Mouse (Mus musculus) C2C12 (cell line): ENCODE data around the gene Rrp15. TPM values are rescaled to one million over a fixed set of nuclear protein-coding genes. Genes with fewer than 3 reads are reported as not detected.

Source experiments
- H3K27me3 ChIP-seq: one replicate; pipeline ENCODE4 v1.6.1; 2011; ENCODE audit not compliant: control insufficient read depth, insufficient read depth, insufficient read length
- H3K36me3 ChIP-seq: one replicate; pipeline ENCODE4 v1.6.1; 2011; ENCODE audit not compliant: control insufficient read depth, insufficient read depth
- H3K4me3 ChIP-seq: one replicate; pipeline ENCODE4 v1.5.1; 2011; ENCODE audit warnings: mild to moderate bottlenecking, control low read depth; ENCODE audit not compliant: poor library complexity, insufficient read depth, severe bottlenecking
- H3K79me2 ChIP-seq: one replicate; pipeline ENCODE4 v1.6.1; 2011; ENCODE audit not compliant: control insufficient read depth, insufficient read depth
- H3K79me3 ChIP-seq: one replicate; pipeline ENCODE4 v1.6.1; 2011; ENCODE audit warnings: low read depth, control low read depth
- H3ac ChIP-seq: one replicate; pipeline ENCODE3; 2011; ENCODE audit warnings: low read depth; ENCODE audit not compliant: control insufficient read depth, insufficient read length
- CEBPB ChIP-seq: IDR thresholded peaks from one replicate; pipeline ENCODE4 v1.6.1; 2011; ENCODE audit warnings: low read depth, mild to moderate bottlenecking, control low read depth, moderate library complexity
- CTCF ChIP-seq: IDR thresholded peaks from one replicate; pipeline ENCODE4 v1.5.1; 2011; ENCODE audit not compliant: control insufficient read depth, insufficient read depth, insufficient read length
- FOSL1 ChIP-seq: IDR thresholded peaks from one replicate; pipeline ENCODE4 v1.8.0; 2011; ENCODE audit warnings: mild to moderate bottlenecking, low read length; ENCODE audit not compliant: poor library complexity, insufficient read depth, severe bottlenecking
- MAX ChIP-seq: IDR thresholded peaks from one replicate; pipeline ENCODE4 v1.6.1; 2011; ENCODE audit warnings: mild to moderate bottlenecking, control low read depth
- MYOD1 ChIP-seq: IDR thresholded peaks from one replicate; pipeline ENCODE4 v1.6.1; 2011; ENCODE audit warnings: low read depth; ENCODE audit not compliant: control insufficient read depth, insufficient read length
- MYOG ChIP-seq: IDR thresholded peaks from one replicate; pipeline ENCODE4 v1.6.1; 2011; ENCODE audit not compliant: control insufficient read depth, insufficient read length; ENCODE audit errors: extremely low read depth
- USF1 ChIP-seq: IDR thresholded peaks from one replicate; pipeline ENCODE4 v1.6.1; 2011; ENCODE audit warnings: low read depth, mild to moderate bottlenecking, control low read depth, moderate library complexity
- polyA plus RNA-seq: library from polyadenylated mRNA; unstranded; fragments of >200 nt; fragmentation: generic; extraction: Trizol; gene quantifications from one replicate; pipeline ENCODE4 v1.2.1, GENCODE M21; 2012; ENCODE audit warnings: missing spikeins

The Rrp15 gene
- polyA plus RNA-seq, 1 experiment, result 31.0 TPM

DNA sequence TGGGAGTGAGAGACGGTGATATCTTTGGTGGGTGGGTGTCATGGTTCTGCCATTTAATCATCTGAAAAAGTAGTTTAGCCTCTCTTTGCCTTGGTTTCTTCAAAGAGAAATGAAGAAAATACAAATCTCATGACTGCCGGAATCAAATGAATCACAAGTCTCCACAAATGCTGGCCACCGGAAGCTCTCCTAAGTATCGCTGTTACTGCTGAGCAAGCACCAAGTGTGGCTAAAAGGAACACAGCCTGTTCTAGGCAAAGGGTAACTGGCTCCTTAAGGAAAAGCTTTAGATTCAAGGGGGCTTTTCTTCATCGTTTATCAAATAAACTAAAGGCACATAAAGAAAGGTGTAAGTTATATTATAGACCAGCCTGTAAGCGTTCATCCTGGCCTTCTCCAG lies 73.9 kb downstream of the Rrp15 start:
- H3K4me3 ChIP-seq, result no peak overlapping the region
- TF ChIP-seq FOSL1 (no peak), MYOG (no peak), CTCF (no peak), USF1 (no peak), CEBPB (no peak)
- no peaks in the 10 kb centered on the region for H3K27me3 ChIP-seq
- H3ac ChIP-seq, result no peak overlapping the region
- H3K79me2 ChIP-seq, result no peaks in the 10 kb centered on the region
- no peaks in the 10 kb centered on the region for H3K36me3 ChIP-seq
- H3K79me3 ChIP-seq, result peaks cover 2% of the 10 kb centered on the region

DNA sequence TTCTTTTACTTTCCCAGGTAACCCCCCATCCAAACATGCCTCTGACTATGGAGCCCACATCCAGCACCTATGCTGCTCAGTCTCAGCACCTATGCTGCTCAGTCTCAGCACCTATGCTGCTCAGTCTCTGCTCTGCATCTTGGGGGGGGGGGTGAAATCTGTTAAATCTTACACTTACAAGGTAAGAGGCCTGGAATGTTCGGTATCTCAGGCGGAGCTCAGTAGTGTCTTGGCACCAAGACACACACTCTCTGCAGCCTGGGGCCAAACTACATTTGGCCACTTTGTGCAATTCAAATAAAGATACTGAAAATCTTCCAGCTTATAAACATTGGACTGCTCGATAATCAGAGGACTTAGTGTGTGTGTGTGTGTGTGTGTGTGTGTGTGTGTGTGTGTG lies 74.5 kb downstream of the Rrp15 start:
- H3K27me3 ChIP-seq, result no peaks in the 10 kb centered on the region

DNA sequence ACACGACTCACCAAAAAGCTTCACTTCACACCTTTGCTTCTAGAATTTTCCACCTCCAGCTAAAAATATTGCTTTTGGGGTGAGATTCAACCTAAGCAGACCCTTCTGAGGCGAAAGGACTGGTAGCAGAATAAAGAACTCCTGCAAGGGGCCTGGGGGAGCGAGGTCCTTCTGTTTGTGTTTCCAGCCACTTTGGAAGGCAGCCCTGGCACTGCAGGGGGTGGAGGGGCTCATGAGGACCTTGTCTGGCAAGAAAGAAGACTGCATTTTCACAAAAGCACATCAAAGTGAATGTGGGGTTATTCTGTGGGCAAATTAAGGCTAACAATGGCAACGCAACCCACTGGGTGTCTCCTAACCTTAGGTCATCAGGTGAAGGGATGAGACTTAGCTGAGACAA lies 76.0 kb downstream of the Rrp15 start:
- Histone ChIP-seq H3K79me2 (no peaks in the 10 kb centered on the region), H3K27me3 (no peaks in the 10 kb centered on the region), H3K79me3 (peaks cover 2% of the 10 kb centered on the region), H3K4me3 (no peak overlapping the region), H3ac (no peak overlapping the region), H3K36me3 (no peaks in the 10 kb centered on the region)
- TF ChIP-seq FOSL1, result no peak

More for the DNA sequence above, 74.5 kb downstream of the Rrp15 start:
- Histone ChIP-seq H3ac (no peak overlapping the region), H3K36me3 (no peaks in the 10 kb centered on the region), H3K79me3 (peaks cover 2% of the 10 kb centered on the region), H3K4me3 (no peak overlapping the region), H3K79me2 (no peaks in the 10 kb centered on the region)
- no peak for TF ChIP-seq USF1
- no peak for TF ChIP-seq CEBPB
- no peak for TF ChIP-seq MYOG
- TF ChIP-seq MYOD1, result no peak
- TF ChIP-seq FOSL1, result no peak
- TF ChIP-seq CTCF, result no peak
- no peak for TF ChIP-seq MAX

Other genes with a start within 250 kb of the Rrp15 start
- 1.8 TPM for gene Tgfb2, start 43.4 kb downstream of the Rrp15 start, polyA plus RNA-seq
- gene D1Pas1, start 218.1 kb upstream of the Rrp15 start, polyA plus RNA-seq, result not detected